Mouse (Mus musculus): ENCODE measurements around the gene BC052040.

The BC052040 gene

DNA sequence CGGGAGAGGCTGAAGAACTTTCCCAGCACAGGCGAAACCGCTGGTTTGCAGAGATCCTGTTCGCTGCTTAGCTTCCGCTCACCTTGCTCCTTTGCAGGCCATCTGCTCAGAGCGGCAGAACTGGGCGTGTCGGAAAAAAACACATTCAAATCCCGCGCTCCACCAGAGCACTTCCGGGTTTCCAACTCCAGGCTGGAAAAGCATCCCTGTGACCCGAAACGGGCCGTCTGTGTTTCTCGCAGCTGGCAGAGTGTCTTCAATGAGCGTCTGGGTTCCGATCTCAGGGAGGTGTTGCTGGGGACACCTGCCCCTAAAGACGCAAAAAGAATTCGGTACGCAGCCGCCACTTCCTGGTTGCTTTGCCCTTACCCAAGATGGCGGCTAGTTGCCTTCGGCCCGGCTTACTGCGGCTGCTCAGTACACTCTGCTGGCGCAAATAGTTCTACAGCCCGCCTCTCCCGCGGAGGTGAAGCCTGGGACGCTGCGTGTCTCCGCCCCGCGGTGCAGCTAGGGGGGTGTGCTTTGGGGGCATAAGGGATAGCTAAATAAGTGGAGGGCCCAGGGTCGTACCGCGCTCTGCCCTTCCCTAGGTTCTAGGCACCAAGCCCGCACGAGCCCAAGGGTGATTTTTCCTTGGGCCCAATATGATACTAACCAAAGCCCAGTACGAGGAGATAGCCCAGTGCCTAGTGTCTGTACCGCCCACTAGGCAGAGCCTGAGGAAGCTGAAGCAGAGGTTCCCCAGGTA, at the start of gene BC052040:
BC052040 (plus strand) TSS at position 476 of the 748 bp plus-strand sequence.
- peak; percentile 92 for DNase-seq (ENCODE audit: low read depth)

DNA sequence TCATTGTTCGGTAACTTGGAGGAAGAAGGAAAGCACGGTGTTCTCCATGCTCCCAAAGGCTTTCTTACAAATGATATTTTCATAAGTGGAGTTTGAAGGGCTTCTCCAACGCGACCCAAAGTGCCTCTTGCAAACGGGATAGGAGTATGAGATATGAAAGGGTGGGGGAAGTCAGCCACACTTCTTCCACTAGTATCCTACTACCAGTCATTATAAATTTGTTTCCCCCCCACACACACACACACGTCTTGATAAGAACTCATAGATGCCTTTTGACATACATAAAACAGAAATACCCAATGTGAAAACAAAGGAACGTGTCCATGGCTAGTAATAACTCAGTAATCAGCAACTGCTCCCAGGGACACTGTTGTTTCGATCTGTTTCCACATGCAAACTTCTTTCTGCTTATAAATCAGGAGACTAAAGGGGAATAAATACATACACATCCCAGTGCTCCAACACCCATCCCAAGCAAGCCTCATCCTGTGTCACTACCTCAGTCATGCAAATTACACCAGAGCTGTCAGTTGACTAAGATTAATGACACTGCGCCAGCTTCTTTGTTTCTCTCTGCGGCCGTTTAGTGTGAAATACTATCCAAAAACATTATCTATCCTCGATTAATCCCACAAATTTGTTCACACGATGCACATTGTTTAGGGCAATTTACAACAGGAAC, 43.4 kb upstream of the BC052040 start:
- no peak for DNase-seq (ENCODE audit: low read depth)

DNA sequence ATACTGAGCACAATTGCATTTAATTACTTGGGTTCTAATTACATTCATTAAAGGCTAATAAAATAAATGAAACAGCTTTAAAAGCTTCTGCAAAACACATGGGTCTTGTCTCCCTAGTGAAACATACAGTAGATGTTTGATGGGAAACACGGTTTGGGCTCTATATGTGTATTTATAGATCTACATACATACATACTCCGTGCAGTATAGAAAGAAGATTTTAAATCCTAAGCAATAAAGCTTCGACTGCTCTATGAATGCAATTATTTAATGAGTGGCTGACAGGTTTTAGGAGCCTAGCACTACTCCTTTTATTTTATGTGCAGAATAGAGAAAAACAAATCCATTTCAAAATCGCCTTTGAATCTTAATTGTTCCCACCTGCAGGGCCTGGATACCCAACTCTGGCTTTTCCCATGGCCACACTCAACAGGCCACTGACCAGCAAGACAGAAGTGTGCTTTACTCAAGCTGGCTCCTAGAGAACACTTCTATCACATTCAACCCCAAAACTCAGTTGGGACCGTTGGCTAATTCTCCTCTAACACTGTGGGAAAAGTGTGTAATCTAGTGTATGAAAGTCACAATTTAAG, 42.7 kb upstream of the BC052040 start:
- no peak for DNase-seq (ENCODE audit: low read depth)

- no peak for DNase-seq (ENCODE audit: low read depth)
These were observed 41.8 kb upstream of the BC052040 start for GRCm38 (mm10) chr2:115539731-115540130.

DNA sequence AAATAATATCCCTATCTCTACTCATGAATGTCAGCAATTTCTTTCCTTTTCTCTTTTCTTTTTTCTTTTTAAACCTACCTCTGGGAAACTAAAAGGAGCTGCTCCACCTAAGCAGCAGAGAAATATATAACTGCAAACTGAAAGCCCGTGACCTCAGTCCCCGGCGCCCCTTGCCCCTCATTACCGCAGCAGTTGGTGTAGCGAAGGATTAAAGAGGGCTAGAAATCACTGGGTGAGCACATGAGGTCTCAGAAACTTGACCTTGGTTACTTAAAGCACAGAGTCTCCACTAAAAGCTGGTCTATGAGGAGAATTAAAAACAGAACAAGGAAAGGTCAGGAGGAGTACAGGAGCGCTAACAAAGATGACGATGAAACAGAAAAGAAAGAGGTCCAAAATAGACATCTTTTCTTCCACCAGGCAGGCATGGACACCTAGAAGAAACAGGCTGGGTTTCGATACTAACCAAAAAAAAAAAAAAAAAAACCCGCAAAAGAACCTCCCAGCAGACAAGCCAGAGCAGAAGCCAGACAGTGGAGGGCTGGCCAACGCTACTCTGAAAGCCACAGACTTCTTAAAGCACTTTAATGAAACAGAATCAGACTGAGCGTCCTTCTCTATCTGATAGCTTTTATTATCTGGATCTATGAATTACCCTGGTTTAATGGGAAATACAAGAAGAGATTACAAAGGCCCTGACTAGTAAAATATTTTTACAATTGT, 39.0 kb upstream of the BC052040 start:
- DNase-seq (ENCODE audit: low read depth), result no peak

- no peak for DNase-seq (ENCODE audit: low read depth)
These were observed 38.3 kb upstream of the BC052040 start for GRCm38 (mm10) chr2:115543212-115543611.

DNA sequence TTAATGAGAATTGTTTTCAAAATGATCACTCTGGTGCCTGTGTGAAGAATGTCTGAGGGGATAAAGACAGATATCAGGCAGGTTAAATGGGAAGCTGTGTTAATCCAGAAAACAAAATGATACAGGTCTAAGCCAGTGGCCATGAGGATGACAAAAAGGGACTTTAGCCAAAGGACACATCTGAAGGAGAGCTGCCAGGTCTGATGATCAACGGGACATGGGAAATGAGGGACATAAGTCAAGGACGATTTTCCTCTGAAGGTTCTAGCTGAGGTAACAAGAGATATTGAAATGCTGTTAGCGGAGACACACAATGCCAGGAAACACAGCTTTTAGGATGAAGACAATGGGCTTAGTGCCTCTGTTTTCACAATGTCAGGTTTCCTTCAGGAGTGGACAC, 29.6 kb upstream of the BC052040 start:
- DNase-seq (ENCODE audit: low read depth), result no peak

GRCm38 (mm10) chr2:115562155-115562827, 19.2 kb upstream of the BC052040 start:
- DNase-seq (ENCODE audit: low read depth), result no peak

- peak; percentile 50 for DNase-seq (ENCODE audit: low read depth)
These were observed 18.0 kb upstream of the BC052040 start for GRCm38 (mm10) chr2:115563436-115564093.

GRCm38 (mm10) chr2:115571996-115572395, 9.5 kb upstream of the BC052040 start:
- no peak for DNase-seq (ENCODE audit: low read depth)

DNA sequence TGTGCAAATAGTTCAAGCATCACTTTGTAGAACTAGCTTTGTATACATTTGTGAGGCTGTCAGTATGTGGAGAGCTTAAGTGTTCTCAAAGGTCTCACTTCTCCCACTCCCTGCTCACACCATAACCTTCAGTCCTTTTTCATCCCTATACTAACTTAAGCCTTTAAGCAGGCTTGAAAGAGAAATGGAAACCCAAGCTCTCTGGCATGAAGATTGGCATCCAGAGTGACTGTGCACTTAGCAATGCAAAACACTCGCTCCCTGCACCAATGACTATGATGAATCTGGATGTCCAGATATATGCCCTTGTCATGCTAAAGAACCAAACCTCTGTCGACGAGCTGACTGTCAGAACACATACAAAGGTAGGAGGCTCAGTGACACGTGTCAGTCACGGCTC, 6.7 kb upstream of the BC052040 start:
- peak; percentile 48 for DNase-seq (ENCODE audit: low read depth)

- DNase-seq (ENCODE audit: low read depth), result no peak
These were observed 2.2 kb upstream of the BC052040 start for GRCm38 (mm10) chr2:115579171-115579900.

DNA sequence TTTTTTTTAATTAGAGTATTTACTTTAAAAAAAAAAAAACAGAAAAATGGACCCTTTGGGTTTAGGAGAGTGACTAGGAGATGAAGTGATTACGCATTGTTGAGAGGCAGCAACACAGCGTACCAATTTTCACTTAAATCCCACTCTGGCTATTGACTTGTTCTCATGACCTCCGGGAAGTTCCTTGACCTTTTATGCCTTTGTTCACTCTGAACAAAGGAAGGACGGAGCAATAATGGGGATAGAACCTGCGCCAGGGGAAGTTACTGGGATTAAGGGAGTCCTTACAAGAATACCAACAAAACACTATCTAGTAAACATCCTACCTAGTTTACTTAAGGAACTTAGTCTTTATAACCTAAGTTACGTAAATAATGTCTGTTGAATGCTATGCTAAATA, 1.5 kb upstream of the BC052040 start:
- no peak for DNase-seq (ENCODE audit: low read depth)

GRCm38 (mm10) chr2:115581989-115582608, 583 bp downstream of the BC052040 start:
- DNase-seq (ENCODE audit: low read depth), result no peak

- DNase-seq (ENCODE audit: low read depth), result no peak
These were observed 2.3 kb downstream of the BC052040 start for GRCm38 (mm10) chr2:115583776-115584175.

GRCm38 (mm10) chr2:115590602-115591001, 9.1 kb downstream of the BC052040 start:
- DNase-seq (ENCODE audit: low read depth), result no peak

DNA sequence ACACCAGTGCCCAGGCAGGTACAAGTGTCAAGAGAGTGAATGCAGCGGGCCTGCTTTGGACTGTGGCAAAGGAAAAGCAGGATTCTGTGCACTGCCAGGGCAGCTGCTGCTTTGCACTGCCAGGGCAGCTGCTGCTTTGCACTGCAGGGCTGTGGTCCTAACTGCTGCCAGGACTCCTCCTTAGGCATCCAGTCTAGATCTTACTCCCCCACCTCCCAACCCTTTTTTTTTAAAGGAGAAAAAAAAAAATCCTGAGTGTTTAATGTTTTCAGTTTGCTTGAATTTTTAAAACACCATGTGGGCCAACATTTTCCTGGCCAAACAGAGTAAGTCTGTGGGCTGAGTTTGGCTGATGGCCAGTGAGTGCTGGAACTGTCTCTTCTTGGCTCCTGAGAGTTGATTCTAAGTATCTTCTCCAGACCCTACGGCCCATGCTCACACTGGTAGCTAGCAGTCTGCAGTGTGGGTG, 11.2 kb downstream of the BC052040 start:
- DNase-seq (ENCODE audit: low read depth), result peak; percentile 82

DNA sequence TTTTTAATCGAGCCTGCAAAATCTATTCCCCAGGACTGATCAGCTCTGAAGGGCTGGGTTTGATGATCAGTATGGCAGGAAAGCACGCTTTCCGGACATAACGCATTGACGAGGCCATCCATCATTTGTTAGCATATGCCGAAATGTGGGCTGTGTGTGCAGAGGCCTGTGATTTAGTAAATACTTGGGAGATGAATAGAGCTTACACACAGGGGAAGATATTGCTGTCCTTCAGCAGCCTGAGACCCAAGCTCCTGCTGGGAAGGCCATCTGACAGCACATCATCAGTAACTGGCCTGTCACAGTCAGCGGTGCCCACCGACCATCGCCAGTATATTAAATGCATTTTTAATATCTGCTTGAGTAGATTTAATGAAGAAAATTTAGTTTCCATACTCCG, 15.5 kb downstream of the BC052040 start:
- DNase-seq (ENCODE audit: low read depth), result no peak

DNA sequence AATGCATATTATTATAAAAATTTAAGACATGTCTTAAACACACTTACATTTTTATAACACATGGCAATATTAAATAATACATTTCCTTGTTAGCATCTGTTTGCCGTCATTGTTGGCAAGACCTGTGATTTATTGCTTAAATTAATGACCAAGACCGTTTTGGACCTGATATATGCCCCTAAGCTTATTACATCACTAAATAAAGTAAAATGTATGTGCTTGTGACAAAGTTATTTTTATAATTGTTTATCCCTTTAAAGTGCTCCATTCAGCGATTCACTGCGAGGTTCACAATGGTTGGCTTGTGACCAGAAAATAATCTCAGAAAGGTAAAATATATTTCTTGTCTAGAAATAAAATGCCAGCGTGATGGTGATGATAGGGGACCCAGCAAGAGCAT, 16.8 kb downstream of the BC052040 start:
- no peak for DNase-seq (ENCODE audit: low read depth)

- no peak for DNase-seq (ENCODE audit: low read depth)
These were observed 19.2 kb downstream of the BC052040 start for GRCm38 (mm10) chr2:115600724-115601123.
